Mouse (Mus musculus) lung, embryonic 14.5 days (tissue): ENCODE measurements around the gene Slc8a3. TPM values are rescaled to one million over a fixed set of nuclear protein-coding genes. Genes with fewer than 3 reads are reported as not detected.
"Not testable (repeated sequence)": the region's sequence is repeated elsewhere in the genome, so short reads cannot be mapped to it uniquely, and the experiment has no call there.

Source experiments
- ATAC-seq: fragments of 200-750 bp; cut with Nextera tagmentation; 2 replicates; pipeline ENCODE4 v1.8.0; 2017; ENCODE audit warnings: mild to moderate bottlenecking, moderate TSS enrichment, moderate library complexity; ENCODE audit not compliant: insufficient read depth
- DNase-seq: peaks from one replicate; pipeline ENCODE4 v3.0.0-alpha.2; 2015
- H3K27ac ChIP-seq: fragments of 300-500 bp; sonication (generic); 2 replicates; pipeline ENCODE4 v1.5.1; 2014; ENCODE audit warnings: low read depth, mild to moderate bottlenecking, moderate library complexity
- H3K27me3 ChIP-seq: fragments of 300-500 bp; sonication (generic); 2 replicates; pipeline ENCODE4 v1.6.1; 2014; ENCODE audit warnings: low read length, control low read depth; ENCODE audit not compliant: insufficient read depth
- H3K36me3 ChIP-seq: fragments of 300-500 bp; sonication (generic); 2 replicates; pipeline ENCODE4 v1.6.1; 2014; ENCODE audit warnings: control low read depth; ENCODE audit not compliant: insufficient read depth
- H3K4me1 ChIP-seq: fragments of 300-500 bp; sonication (generic); 2 replicates; pipeline ENCODE4 v1.6.1; 2014; ENCODE audit warnings: antibody characterized with exemption, control low read depth; ENCODE audit not compliant: insufficient read depth
- H3K4me2 ChIP-seq: fragments of 300-500 bp; sonication (generic); 2 replicates; pipeline ENCODE4 v1.6.1; 2014; ENCODE audit warnings: mild to moderate bottlenecking
- H3K4me3 ChIP-seq: fragments of 300-500 bp; sonication (generic); 2 replicates; pipeline ENCODE4 v1.5.1; 2014; ENCODE audit warnings: low read depth, low read length
- H3K9ac ChIP-seq: fragments of 300-500 bp; sonication (generic); 2 replicates; pipeline ENCODE4 v1.6.1; 2014
- H3K9me3 ChIP-seq: fragments of 300-500 bp; sonication (generic); 2 replicates; pipeline ENCODE4 v1.6.1; 2016; ENCODE audit warnings: low read depth, low read length, control low read depth
- CTCF ChIP-seq: IDR thresholded peaks from 2 replicates; pipeline ENCODE4 v1.5.1; 2016; ENCODE audit warnings: antibody characterized with exemption, low read depth
- WGBS: fragments of 180-500 bp; shearing (Covaris S2); extraction: QIAGEN DNeasy Blood & Tissue Kit; methylation state at CpG from one replicate; pipeline ENCODE4 v1.1.7; 2014; 5-methylcytosine and 5-hydroxymethylcytosine counted together
- polyA plus RNA-seq: library from polyadenylated mRNA; unstranded; fragments of >200 nt; fragmentation: Nextera tagmentation; extraction: Ambion mirVana; gene quantifications from 2 replicates; pipeline ENCODE4 v1.2.1, GENCODE M21; 2014

Gene Slc8a3
- polyA plus RNA-seq, result 0.46 and 0.50 TPM in 2 replicates

GRCm38 (mm10) chr12:81332875-81333421, at the start of gene Slc8a3:
Slc8a3 (minus strand) TSS chr12:81333180.
- peak; percentile 65 for DNase-seq
- WGBS, result 1% methylated on average over 47 of the region's 47 CpGs
- peak; percentile 81 for ATAC-seq
- Histone ChIP-seq H3K4me1 (no peaks in the 10 kb centered on the region), H3K4me3 (peak within 1 kb of the TSS; percentile 58), H3K9ac (peak within 1 kb of the TSS; percentile 60), H3K9me3 (no peaks in the 10 kb centered on the region), H3K36me3 (no peaks in the 10 kb centered on the region), H3K4me2 (peak within 1 kb of the TSS; percentile 99), H3K27me3 (peaks cover 17% of the 10 kb centered on the region; the same call in 1 of the 2 replicates), H3K27ac (no peak within 1 kb of the TSS)
- TF ChIP-seq CTCF, result no peak

DNA sequence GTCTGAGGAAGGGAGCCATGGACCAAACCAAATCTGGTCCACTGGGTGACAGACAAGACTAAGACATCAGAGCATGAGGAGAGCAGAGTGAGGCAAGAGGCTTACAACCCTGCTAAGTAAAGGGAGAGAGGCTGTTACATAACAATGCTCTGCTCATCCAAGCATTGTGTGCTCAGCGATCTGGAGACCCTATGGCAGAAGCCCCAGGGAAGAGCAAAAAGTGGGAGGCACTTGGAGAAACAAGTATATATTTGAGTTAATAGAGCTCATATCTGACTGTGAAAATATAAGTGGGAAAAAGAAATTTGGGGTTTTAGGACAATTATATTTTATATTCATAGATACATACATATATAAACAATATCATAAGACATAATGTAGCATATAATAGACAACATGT, 46.4 kb upstream of the Slc8a3 start, which contains the start of gene Gm4787:
Gm4787 (minus strand) TSS at position 101 of the 400 bp plus-strand sequence.
- 90% methylated on average over 1 of the region's 1 CpGs for WGBS
- not testable (repeated sequence) for H3K4me3 ChIP-seq, H3K9me3 ChIP-seq, H3K9ac ChIP-seq, H3K27ac ChIP-seq, H3K27me3 ChIP-seq, H3K36me3 ChIP-seq, DNase-seq, H3K4me1 ChIP-seq, H3K4me2 ChIP-seq, ATAC-seq

DNA sequence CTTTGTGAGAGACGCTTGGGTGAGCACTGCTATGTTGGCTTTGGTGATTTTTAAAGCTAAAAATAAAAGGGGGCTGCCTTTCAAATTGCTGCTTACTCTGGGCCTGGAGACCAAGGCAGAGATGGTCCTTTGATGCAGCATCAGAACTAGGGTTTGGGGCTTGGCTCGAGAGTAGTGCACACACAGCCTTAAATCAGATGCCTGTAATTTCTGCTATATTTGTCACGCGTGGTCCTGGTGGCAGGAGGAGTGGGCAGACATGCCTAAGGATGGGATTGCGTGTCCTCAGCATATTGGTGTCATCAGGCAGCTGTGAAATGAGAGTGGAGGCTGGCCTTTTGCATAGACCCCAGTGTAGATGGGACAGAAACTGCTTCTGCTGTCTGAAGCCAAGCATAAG, 861 bp upstream of the Slc8a3 start:
- Histone ChIP-seq H3K27ac (no peak overlapping the region), H3K4me3 (no peak overlapping the region), H3K27me3 (peaks cover 17% of the 10 kb centered on the region; the same call in 1 of the 2 replicates), H3K36me3 (no peaks in the 10 kb centered on the region), H3K9me3 (no peaks in the 10 kb centered on the region), H3K9ac (no peak overlapping the region), H3K4me2 (no peak overlapping the region), H3K4me1 (no peaks in the 10 kb centered on the region)
- ATAC-seq (no peak), DNase-seq (no peak)
- WGBS, result 71% methylated on average over 5 of the region's 5 CpGs
- no peak for TF ChIP-seq CTCF

DNA sequence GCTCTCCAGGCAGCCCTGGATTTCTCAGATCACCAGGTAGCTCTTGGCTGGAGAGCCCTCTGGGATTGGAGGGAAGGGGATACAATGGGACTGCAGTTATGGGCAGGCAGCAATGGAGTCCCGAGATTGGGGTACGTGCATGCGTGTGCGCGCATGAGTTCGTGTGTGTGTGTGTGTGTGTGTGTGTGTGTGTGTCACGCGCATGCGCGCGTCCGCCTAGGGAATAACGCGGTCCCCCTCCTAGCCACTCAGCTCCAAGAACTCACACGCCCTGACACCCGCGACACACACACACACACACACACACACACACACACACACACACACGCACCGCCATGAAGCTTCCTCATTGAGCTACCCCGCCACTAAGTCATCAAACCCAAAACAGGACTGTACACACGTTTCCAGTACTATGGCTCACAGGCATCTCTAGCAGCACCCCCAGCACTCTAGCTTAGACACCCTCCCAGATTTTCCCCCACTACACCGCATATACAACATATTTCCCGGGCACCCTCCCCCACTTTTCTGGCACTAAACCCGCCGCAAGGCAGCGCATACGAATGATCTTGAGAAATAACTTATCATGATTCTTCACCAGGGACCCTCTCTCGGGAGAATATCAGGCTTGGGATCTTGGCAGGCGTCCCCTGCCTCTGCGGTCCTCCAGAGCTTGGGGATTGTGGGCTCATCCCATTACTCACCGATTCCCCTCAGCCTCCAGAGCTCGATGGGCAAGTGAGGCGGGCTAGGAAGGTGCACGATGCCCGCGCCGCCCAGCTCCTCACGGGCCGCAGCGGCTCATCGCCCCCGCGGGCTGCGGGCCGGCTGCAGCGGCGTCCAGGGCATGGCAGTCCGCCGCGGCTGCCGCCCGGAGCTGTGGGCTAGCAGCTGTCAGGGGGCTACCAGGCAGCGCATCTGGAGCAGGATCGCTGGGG, 774 bp downstream of the Slc8a3 start:
- DNase-seq (peak; percentile 65), ATAC-seq (peak; percentile 69)
- Histone ChIP-seq H3K4me2 (peak overlapping the region; percentile 99), H3K4me1 (no peaks in the 10 kb centered on the region), H3K36me3 (no peaks in the 10 kb centered on the region), H3K4me3 (peak overlapping the region; percentile 58), H3K9ac (peak overlapping the region; percentile 60), H3K27ac (no peak overlapping the region), H3K27me3 (peaks cover 17% of the 10 kb centered on the region; the same call in 1 of the 2 replicates), H3K9me3 (no peaks in the 10 kb centered on the region)
- TF ChIP-seq CTCF, result no peak
- WGBS, result under 1% methylated on average over 54 of the region's 54 CpGs

GRCm38 (mm10) chr12:81331046-81331638, 1.8 kb downstream of the Slc8a3 start:
- Histone ChIP-seq H3K4me3 (no peak overlapping the region), H3K27me3 (peaks cover 17% of the 10 kb centered on the region; the same call in 1 of the 2 replicates), H3K27ac (no peak overlapping the region), H3K9ac (no peak overlapping the region), H3K36me3 (no peaks in the 10 kb centered on the region), H3K4me2 (no peak overlapping the region; the same call in 1 of the 2 replicates), H3K9me3 (no peaks in the 10 kb centered on the region), H3K4me1 (no peaks in the 10 kb centered on the region)
- no peak for DNase-seq
- ATAC-seq, result no peak
- TF ChIP-seq CTCF, result no peak
- 38% methylated on average over 5 of the region's 5 CpGs for WGBS

DNA sequence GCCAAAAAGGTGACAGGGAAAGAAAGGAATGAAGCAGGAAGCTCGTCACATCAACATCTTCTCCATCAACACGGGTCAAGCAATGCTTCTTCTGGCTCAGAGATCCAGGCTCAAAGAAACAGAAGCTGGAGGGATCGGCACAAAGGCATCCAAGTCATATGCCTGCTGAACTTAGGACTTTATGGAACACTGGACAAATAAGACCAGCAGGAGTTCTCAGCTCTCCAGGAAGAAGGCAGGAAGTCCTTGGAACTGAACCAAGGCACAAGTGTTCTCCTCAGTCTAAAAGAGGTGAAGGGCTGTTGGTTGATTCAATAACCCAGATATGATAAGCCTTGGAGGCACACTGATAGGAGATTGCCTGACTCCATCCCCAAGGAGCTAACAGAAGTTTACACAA, 8.0 kb downstream of the Slc8a3 start:
- TF ChIP-seq CTCF, result no peak
- Histone ChIP-seq H3K27ac (no peak overlapping the region), H3K36me3 (no peaks in the 10 kb centered on the region), H3K9ac (no peak overlapping the region), H3K27me3 (no peaks in the 10 kb centered on the region), H3K4me1 (no peaks in the 10 kb centered on the region), H3K9me3 (no peaks in the 10 kb centered on the region), H3K4me3 (no peak overlapping the region), H3K4me2 (no peak overlapping the region)
- ATAC-seq (no peak), DNase-seq (no peak)
- WGBS, result 60% methylated on average over 3 of the region's 3 CpGs

DNA sequence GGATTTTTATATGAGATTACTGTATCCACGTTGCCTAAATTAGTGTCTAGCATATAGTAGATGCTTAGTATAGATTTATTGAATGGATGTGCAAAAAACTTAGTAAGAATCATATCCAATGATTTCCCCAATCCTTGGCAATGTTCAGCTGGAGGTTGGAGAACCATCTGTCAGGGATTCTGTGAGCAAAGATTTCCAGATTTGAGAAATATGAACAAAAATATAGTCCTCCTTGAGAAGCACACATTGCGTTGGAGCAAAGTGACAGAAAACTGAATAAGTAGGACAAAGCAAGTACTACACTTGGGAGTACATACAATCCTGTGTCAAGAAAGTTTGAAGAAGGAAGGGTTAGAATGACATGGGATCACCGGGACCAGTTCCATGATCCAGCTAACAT, 8.9 kb downstream of the Slc8a3 start:
- no peaks in the 10 kb centered on the region for H3K9me3 ChIP-seq
- H3K4me2 ChIP-seq, result no peak overlapping the region
- H3K4me3 ChIP-seq, result no peak overlapping the region
- ATAC-seq (no peak), DNase-seq (no peak)
- no peaks in the 10 kb centered on the region for H3K27me3 ChIP-seq
- H3K4me1 ChIP-seq, result no peaks in the 10 kb centered on the region
- no peak overlapping the region for H3K27ac ChIP-seq
- TF ChIP-seq CTCF, result no peak
- no peak overlapping the region for H3K9ac ChIP-seq
- 93% methylated on average over 3 of the region's 3 CpGs for WGBS
- H3K36me3 ChIP-seq, result no peaks in the 10 kb centered on the region
